Mouse (Mus musculus) heart, postnatal 0 days (tissue): ENCODE measurements around the gene Iah1.

Experiments used
- CTCF ChIP-seq: IDR thresholded peaks from 2 replicates; pipeline ENCODE4 v1.5.1; 2016; ENCODE audit warnings: antibody characterized with exemption, control low read depth, low read depth
- EP300 ChIP-seq: IDR thresholded peaks from 2 replicates; pipeline ENCODE4 v1.6.1; 2016; ENCODE audit warnings: antibody characterized with exemption, low read depth

GRCm38 (mm10) chr12:21321170-21321569 lies 5.0 kb downstream of the Iah1 start:
- no peak for TF ChIP-seq CTCF
- TF ChIP-seq EP300, result no peak
